Mouse (Mus musculus) monocyte, adult 5-6 weeks (primary cell): Measurements from ENCODE around the gene Chit1. TPM values are rescaled to one million over a fixed set of nuclear protein-coding genes. Genes with fewer than 3 reads are reported as not detected.
A peak's percentile ranks its signal among the peaks of the same experiment; 100 is the strongest.

Source experiments
- ATAC-seq: fragments of 153-309, 156-312 bp; replicated peaks from 2 replicates; pipeline ENCODE4 v1.8.0; 2017; ENCODE audit warnings: mild to moderate bottlenecking; ENCODE audit not compliant: low TSS enrichment, insufficient number of reproducible peaks, severe bottlenecking, poor library complexity, low FRiP score
- total RNA-seq: library from RNA; stranded (forward); fragments of 200-1000, 200-491, 200-594 nt; gene quantifications from 3 replicates; pipeline ENCODE4 v1.2.3, GENCODE M21; 2017

The Chit1 gene
- total RNA-seq, 1 experiment from 2014 or later: 0.67 TPM

- ATAC-seq: no peak
Measured at GRCm38 (mm10) chr1:134195979-134196378, 84.9 kb downstream of the Chit1 start.

GRCm38 (mm10) chr1:134196386-134196785, 85.3 kb downstream of the Chit1 start:
- ATAC-seq: peak; percentile 94

- ATAC-seq: no peak
Measured at GRCm38 (mm10) chr1:134197325-134197982, 86.4 kb downstream of the Chit1 start.

GRCm38 (mm10) chr1:134198197-134198995, 87.4 kb downstream of the Chit1 start:
- no peak for ATAC-seq

- no peak for ATAC-seq
Measured at GRCm38 (mm10) chr1:134200481-134200880, 89.4 kb downstream of the Chit1 start.

Other genes starting within 250 kb of the Chit1 start
- gene Optc, start 203.2 kb upstream of the Chit1 start, total RNA-seq: not detected in 3 replicates
- gene Prelp, start 189.8 kb upstream of the Chit1 start, total RNA-seq: not detected in 3 replicates
- gene Fmod, start 74.0 kb upstream of the Chit1 start, total RNA-seq: not detected in 3 replicates
- 390 to 783 TPM (median 430 TPM) in 3 replicates for gene Btg2, start 32.1 kb upstream of the Chit1 start, total RNA-seq
- 0.48 TPM in 1 of 3 replicates, not detected in the others for gene Chil1, start 70.9 kb downstream of the Chit1 start, total RNA-seq
- not detected in 3 replicates for gene Mybph, start 82.2 kb downstream of the Chit1 start, total RNA-seq
- gene Adora1, start 124.2 kb downstream of the Chit1 start, total RNA-seq: not detected in 3 replicates
- gene Myog, start 178.7 kb downstream of the Chit1 start, total RNA-seq: not detected in 3 replicates
- 20.4 to 28.3 TPM (median 20.4 TPM) in 3 replicates for gene Ppfia4, start 221.7 kb downstream of the Chit1 start, total RNA-seq